Mouse (Mus musculus) cerebellum, adult 11 months (tissue): Measurements from ENCODE around the gene Olfr608.
"Not testable (repeated sequence)": the region's sequence is repeated elsewhere in the genome, so short reads cannot be mapped to it uniquely, and the experiment has no call there.

Source experiments
- DNase-seq: peaks from one replicate; pipeline ENCODE4 v3.0.0; 2022

Olfr608 gene

GRCm38 (mm10) chr7:103469577-103469976, at the start of gene Olfr608:
Olfr608 (plus strand) TSS chr7:103469877.
- DNase-seq, result no peak

GRCm38 (mm10) chr7:103445339-103445738, 24.3 kb upstream of the Olfr608 start, which contains the start of gene Olfr605:
Olfr605 (minus strand) TSS chr7:103445439.
- DNase-seq, result no peak

DNA sequence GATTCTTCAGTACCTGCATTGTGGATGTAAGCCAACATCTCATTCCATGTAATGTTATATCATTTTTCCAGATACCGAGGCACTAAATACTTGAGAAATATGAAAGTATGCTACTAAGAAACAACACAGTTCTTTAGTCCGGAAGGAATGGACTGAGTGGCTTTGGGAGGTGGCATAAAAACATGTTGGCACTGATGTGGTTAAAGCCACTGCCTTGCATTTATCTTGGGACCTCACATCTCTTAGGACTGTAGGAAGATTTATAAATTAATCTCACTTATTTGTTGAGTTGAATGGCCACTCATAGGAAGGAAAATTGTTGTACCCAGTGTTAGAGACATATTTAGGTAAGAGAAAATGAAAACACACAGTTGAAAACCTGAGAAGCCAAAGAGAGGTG, 20.9 kb upstream of the Olfr608 start, which contains the start of gene Olfr606:
Gene Olfr606 (plus strand): TSS at position 301 of the 400 bp plus-strand sequence.
- DNase-seq, result no peak

DNA sequence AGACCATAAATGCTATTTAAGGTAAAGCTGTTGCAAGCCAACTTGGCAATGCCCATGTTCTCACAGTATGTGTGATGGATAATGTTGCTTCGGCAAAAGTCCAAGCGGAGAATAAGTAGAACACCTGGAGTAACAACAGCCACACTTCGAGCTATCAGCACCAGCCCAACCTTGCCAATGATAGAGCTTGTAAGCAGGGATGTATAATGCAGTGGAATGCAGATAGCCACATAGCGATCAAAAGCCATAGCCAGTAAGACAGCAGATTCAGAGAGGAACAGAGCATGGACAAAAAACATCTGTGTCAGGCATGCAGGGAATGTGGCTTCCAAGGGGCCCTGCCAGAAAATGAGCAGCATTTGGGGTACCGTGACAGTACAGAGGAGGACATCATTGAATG, 9.1 kb upstream of the Olfr608 start:
- no peak for DNase-seq

- not testable (repeated sequence) for DNase-seq
Measured at GRCm38 (mm10) chr7:103477106-103477505, 7.4 kb downstream of the Olfr608 start.

DNA sequence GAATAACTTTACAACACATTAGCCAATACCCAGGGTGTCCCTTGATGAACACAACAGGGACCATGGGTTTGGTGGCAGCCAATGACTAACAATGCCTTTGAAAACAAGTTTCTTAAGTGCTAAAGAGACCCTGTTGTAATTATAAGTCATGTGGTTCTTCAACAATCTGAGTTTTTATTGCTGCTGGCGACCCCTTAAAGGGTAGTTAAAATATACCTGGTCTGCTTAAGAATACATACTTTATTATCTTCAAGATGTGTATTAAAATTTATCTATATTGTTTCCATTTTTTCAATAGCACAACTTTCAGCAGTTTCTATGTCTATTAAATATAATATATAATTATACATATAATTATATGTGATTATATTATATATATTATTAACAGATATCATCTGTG, 28.3 kb downstream of the Olfr608 start, which contains the start of gene Olfr609:
Gene Olfr609 (minus strand): TSS at position 101 of the 400 bp plus-strand sequence.
- no peak for DNase-seq

GRCm38 (mm10) chr7:103512022-103512421, 42.3 kb downstream of the Olfr608 start, which contains the start of gene Olfr610:
Olfr610 (minus strand) TSS chr7:103512122.
- DNase-seq, result no peak

GRCm38 (mm10) chr7:103520746-103521145, 51.1 kb downstream of the Olfr608 start, which contains the start of gene Olfr611:
Olfr611 (minus strand) TSS chr7:103520846.
- not testable (repeated sequence) for DNase-seq
